Mouse (Mus musculus): Measurements from ENCODE around the gene Pmpcb. TPM values are rescaled to one million over a fixed set of nuclear protein-coding genes. Genes with fewer than 3 reads are reported as not detected.
"Not testable (repeated sequence)": the region's sequence is repeated elsewhere in the genome, so short reads cannot be mapped to it uniquely, and the experiment has no call there.

Gene Pmpcb
- polyA plus RNA-seq, 1 experiment from 2014 or later: 98.6 TPM

DNA sequence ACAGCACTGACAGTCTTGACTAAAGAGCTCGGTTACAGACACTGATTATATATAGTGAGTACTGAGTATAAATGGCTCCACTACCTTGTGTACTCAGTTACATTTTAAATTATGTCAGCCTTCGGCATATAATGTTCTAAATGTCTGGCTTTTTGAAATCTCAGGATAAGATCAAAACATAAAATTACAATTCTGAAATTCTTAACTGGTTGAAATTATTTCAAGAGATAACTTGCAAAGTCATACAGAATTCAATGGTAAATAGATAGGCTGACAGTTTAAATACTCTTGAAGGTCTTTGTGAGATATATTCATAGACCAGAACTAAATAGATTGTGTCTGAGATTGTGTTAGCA lies 35.0 kb upstream of the Pmpcb start:
- DNase-seq (ENCODE audit: low spot score): no peak
- H3K27ac ChIP-seq (ENCODE audit: low read depth, low read length): peak overlapping the region; percentile 92; the same call in 1 of the 2 replicates
- no peaks in the 10 kb centered on the region for H3K9me3 ChIP-seq (ENCODE audit: control insufficient read depth, low read length)
- peak overlapping the region; percentile 89 for H3K9ac ChIP-seq (ENCODE audit: low read length)
- no peak; the same call in 1 of the 2 replicates for ATAC-seq (replicated peaks; ENCODE audit: low FRiP score)
- H3K36me3 ChIP-seq (ENCODE audit: control insufficient read depth, insufficient read depth, low read length): no peaks in the 10 kb centered on the region
- no peaks in the 10 kb centered on the region for H3K27me3 ChIP-seq (ENCODE audit: control insufficient read depth, insufficient read depth, low read length)
- H3K4me2 ChIP-seq (ENCODE audit: low read depth, low read length, severe bottlenecking): peak overlapping the region; percentile 68
- peak overlapping the region; percentile 63 for H3K4me3 ChIP-seq (ENCODE audit: low read depth, low read length)
- no peaks in the 10 kb centered on the region for H3K4me1 ChIP-seq (replicated peaks; ENCODE audit: control insufficient read depth, insufficient read depth, low read length)
- 59% methylated on average over 2 of the region's 2 CpGs for WGBS

DNA sequence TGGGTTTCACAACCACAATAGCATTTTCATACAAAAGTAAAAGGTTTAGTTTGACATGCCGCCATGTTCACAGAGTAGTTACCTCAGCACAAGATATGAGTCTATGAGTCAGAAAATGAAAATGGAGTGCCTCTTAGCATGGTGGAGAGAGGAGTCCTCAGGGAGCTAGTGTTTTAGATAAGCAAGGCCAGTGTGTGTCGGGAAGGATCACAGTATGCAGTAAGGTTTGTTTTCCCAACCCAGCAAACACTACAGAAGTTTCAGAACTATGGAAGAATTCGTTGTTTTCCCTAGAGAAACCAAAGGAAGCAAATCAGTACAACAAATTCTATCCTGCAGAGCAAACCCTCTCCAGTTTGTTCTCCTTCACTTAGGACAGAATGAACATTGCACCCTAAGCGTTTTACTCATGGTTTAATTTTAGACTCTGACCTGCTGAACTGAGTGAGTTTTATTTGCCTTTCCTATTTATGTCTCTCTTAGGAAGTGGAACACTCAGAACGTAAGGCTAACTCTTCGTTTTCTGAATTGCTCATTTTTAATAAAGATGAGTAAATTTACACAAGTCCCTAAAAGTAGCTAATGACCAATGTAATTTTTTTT lies 34.0 kb upstream of the Pmpcb start:
- no peak for DNase-seq (ENCODE audit: low spot score)
- Histone ChIP-seq H3K4me1 (replicated peaks; ENCODE audit: control insufficient read depth, insufficient read depth, low read length) (no peaks in the 10 kb centered on the region), H3K36me3 (ENCODE audit: control insufficient read depth, insufficient read depth, low read length) (no peaks in the 10 kb centered on the region), H3K9ac (ENCODE audit: low read length) (no peak overlapping the region), H3K4me3 (ENCODE audit: low read depth, low read length) (no peak overlapping the region), H3K27me3 (ENCODE audit: control insufficient read depth, insufficient read depth, low read length) (no peaks in the 10 kb centered on the region), H3K9me3 (ENCODE audit: control insufficient read depth, low read length) (no peaks in the 10 kb centered on the region), H3K27ac (ENCODE audit: low read depth, low read length) (no peak overlapping the region), H3K4me2 (ENCODE audit: low read depth, low read length, severe bottlenecking) (no peak overlapping the region)
- WGBS: 86% methylated on average over 6 of the region's 6 CpGs
- ATAC-seq (replicated peaks; ENCODE audit: low FRiP score): no peak

DNA sequence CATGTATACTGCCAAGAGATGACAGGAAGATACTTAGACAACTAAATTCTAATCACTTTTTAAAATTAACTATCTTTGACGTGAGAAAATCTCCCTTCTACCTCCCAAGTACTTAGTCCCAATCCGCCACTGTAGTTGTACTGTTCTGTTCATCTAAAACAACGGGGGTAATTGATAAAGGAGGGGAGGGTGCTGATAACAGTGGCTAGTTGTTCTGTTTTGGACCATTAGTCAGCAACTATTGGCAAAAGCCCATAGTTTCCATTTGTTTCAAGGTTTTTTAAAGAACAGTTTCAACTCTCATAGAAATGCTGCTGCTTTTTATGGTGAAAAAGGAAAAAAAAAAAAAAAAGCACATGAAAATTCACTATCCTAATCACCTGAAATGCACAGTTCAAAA lies 33.2 kb upstream of the Pmpcb start:
- no peak for ATAC-seq (replicated peaks; ENCODE audit: low FRiP score)
- Histone ChIP-seq H3K27ac (ENCODE audit: low read depth, low read length) (no peak overlapping the region), H3K4me3 (ENCODE audit: low read depth, low read length) (no peak overlapping the region), H3K36me3 (ENCODE audit: control insufficient read depth, insufficient read depth, low read length) (no peaks in the 10 kb centered on the region), H3K4me2 (ENCODE audit: low read depth, low read length, severe bottlenecking) (no peak overlapping the region), H3K4me1 (replicated peaks; ENCODE audit: control insufficient read depth, insufficient read depth, low read length) (no peaks in the 10 kb centered on the region), H3K27me3 (ENCODE audit: control insufficient read depth, insufficient read depth, low read length) (no peaks in the 10 kb centered on the region), H3K9ac (ENCODE audit: low read length) (no peak overlapping the region), H3K9me3 (ENCODE audit: control insufficient read depth, low read length) (no peaks in the 10 kb centered on the region)
- 89% methylated on average over 3 of the region's 3 CpGs for WGBS
- DNase-seq (ENCODE audit: low spot score): no peak

DNA sequence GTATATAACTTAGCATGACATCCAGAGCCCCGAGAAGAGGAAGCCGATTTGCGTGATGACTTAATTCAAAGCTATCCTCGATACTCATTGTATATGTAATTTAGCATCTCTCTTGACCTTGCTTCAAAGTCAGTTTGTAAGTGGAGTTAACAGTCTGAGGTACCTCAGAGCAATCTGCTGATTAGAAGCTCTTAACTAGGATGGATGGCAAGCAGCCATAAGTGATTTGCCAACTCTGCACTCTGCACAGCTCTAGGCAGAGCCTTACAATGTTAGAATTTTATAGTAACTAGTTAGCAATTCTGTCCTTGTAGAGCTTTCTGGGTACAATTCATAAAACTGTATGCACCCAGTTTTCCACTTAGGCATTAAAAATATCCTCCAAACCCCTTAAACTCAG lies 30.4 kb upstream of the Pmpcb start:
- ATAC-seq (replicated peaks; ENCODE audit: low FRiP score): no peak
- no peak for DNase-seq (ENCODE audit: low spot score)
- Histone ChIP-seq H3K9me3 (ENCODE audit: control insufficient read depth, low read length) (no peaks in the 10 kb centered on the region), H3K4me2 (ENCODE audit: low read depth, low read length, severe bottlenecking) (no peak overlapping the region), H3K4me3 (ENCODE audit: low read depth, low read length) (no peak overlapping the region), H3K27me3 (ENCODE audit: control insufficient read depth, insufficient read depth, low read length) (no peaks in the 10 kb centered on the region), H3K36me3 (ENCODE audit: control insufficient read depth, insufficient read depth, low read length) (no peaks in the 10 kb centered on the region), H3K9ac (ENCODE audit: low read length) (no peak overlapping the region), H3K27ac (ENCODE audit: low read depth, low read length) (no peak overlapping the region), H3K4me1 (replicated peaks; ENCODE audit: control insufficient read depth, insufficient read depth, low read length) (no peaks in the 10 kb centered on the region)
- WGBS: 93% methylated on average over 4 of the region's 4 CpGs

DNA sequence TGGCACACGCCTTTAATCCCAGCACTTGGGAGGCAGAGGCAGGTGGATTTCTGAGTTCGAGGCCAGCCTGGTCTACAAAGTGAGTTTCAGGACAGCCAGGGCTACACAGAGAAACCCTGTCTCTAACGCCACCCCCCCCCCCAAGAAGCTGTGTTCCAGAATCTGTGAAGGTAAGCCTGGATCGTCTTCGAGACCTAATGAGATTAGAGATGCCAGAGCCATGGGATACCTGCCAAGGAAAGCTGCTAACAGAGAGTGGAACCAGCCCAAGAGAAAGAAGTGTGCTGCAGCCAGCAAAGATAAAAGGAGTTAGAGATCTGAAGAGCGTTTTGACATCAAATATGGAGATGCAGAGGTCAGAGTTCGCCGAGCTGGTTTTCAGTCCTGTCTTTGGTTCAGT lies 28.9 kb upstream of the Pmpcb start:
- H3K27ac ChIP-seq (ENCODE audit: low read depth, low read length); H3K9me3 ChIP-seq (ENCODE audit: control insufficient read depth, low read length); H3K9ac ChIP-seq (ENCODE audit: low read length); ATAC-seq (replicated peaks; ENCODE audit: low FRiP score); DNase-seq (ENCODE audit: low spot score); H3K4me2 ChIP-seq (ENCODE audit: low read depth, low read length, severe bottlenecking); H3K4me3 ChIP-seq (ENCODE audit: low read depth, low read length); H3K4me1 ChIP-seq (replicated peaks; ENCODE audit: control insufficient read depth, insufficient read depth, low read length); H3K36me3 ChIP-seq (ENCODE audit: control insufficient read depth, insufficient read depth, low read length); H3K27me3 ChIP-seq (ENCODE audit: control insufficient read depth, insufficient read depth, low read length): not testable (repeated sequence)
- WGBS: 87% methylated on average over 8 of the region's 8 CpGs

DNA sequence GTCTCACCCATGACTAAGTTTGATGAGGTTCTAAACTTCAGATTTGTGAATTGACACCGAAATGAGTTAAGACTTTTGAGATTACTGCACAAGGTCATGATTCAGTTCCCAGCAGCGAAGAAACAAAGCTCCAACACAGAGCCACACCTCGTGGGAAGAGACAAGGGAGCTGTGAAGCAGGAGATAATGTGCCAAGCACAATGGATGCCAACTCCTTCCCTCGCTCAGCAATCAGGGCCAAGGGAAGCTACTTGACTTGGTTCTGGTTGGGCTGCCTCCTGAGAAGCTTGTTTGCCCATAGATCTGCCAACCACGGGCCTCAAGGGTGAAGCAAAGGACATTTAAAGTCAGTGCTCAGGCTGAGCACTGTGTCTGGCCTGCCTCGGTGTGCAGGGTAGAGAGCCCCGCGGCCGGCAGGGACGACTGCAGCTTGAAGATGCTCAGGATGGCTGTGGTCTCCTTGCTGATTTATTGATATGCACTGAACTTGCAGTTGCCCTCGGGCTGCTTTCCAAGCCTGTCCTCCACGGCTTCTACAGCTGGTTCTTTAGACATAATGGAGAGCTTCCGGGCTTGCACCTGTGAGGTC lies 24.7 kb upstream of the Pmpcb start:
- no peak overlapping the region for H3K4me2 ChIP-seq (ENCODE audit: low read depth, low read length, severe bottlenecking)
- H3K9ac ChIP-seq (ENCODE audit: low read length): no peak overlapping the region
- H3K4me3 ChIP-seq (ENCODE audit: low read depth, low read length): no peak overlapping the region
- no peaks in the 10 kb centered on the region for H3K4me1 ChIP-seq (replicated peaks; ENCODE audit: control insufficient read depth, insufficient read depth, low read length)
- no peaks in the 10 kb centered on the region for H3K9me3 ChIP-seq (ENCODE audit: control insufficient read depth, low read length)
- H3K27me3 ChIP-seq (ENCODE audit: control insufficient read depth, insufficient read depth, low read length): no peaks in the 10 kb centered on the region
- WGBS: 81% methylated on average over 13 of the region's 13 CpGs
- H3K36me3 ChIP-seq (ENCODE audit: control insufficient read depth, insufficient read depth, low read length): no peaks in the 10 kb centered on the region
- no peak for ATAC-seq (replicated peaks; ENCODE audit: low FRiP score)
- DNase-seq (ENCODE audit: low spot score): no peak
- no peak overlapping the region for H3K27ac ChIP-seq (ENCODE audit: low read depth, low read length)

DNA sequence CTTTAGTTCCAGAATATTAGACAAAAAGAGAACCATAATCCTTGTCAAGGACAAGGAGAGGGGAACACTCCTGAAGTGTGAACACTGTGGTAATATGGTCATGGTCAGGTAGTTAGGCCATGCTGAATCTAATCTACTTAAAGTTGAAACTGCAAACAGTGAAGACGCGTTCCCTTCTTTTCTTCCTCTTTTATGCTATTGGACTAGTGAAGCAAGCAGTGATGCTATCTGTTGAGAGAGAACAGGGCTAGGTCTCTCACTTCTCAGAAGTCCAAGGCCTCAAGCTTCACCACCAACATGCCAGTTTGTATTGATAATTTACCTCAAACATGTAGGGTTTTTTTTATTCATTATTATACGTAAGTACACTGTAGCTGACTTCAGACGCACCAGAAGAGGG lies 22.5 kb upstream of the Pmpcb start:
- Histone ChIP-seq H3K9ac (ENCODE audit: low read length) (no peak overlapping the region), H3K4me3 (ENCODE audit: low read depth, low read length) (no peak overlapping the region), H3K36me3 (ENCODE audit: control insufficient read depth, insufficient read depth, low read length) (no peaks in the 10 kb centered on the region), H3K4me1 (replicated peaks; ENCODE audit: control insufficient read depth, insufficient read depth, low read length) (no peaks in the 10 kb centered on the region), H3K27me3 (ENCODE audit: control insufficient read depth, insufficient read depth, low read length) (no peaks in the 10 kb centered on the region), H3K4me2 (ENCODE audit: low read depth, low read length, severe bottlenecking) (no peak overlapping the region), H3K9me3 (ENCODE audit: control insufficient read depth, low read length) (no peaks in the 10 kb centered on the region), H3K27ac (ENCODE audit: low read depth, low read length) (no peak overlapping the region)
- no peak for ATAC-seq (replicated peaks; ENCODE audit: low FRiP score)
- WGBS: 90% methylated on average over 4 of the region's 4 CpGs
- no peak for DNase-seq (ENCODE audit: low spot score)

DNA sequence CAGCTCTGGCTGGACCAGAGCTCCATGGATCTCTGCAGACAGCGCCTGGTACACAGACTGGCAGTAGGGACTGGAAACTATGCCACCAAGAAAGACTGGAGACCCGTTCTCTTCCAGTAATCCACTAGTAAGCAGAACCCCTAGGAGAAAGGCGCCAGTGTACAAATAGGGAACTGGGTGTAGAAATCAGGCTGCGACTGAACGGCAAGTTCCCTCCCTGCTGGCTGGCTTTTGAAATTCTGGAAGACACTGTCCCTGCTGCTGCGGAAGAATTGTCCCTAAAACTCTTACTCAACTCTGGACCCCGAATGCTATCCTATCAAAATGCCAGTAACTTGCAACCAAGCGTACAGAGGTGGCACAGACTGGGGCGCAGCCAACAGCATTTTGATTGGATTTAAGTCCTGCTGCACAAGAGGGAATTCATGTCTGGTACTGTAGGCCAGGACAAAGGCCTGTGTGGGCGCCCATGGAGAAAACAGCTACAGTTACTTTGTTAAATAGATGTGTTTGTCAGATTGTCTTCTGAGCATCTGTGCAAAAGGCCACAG lies 19.7 kb upstream of the Pmpcb start:
- H3K9ac ChIP-seq (ENCODE audit: low read length): no peak overlapping the region
- ATAC-seq (replicated peaks; ENCODE audit: low FRiP score) (no peak), DNase-seq (ENCODE audit: low spot score) (no peak)
- no peaks in the 10 kb centered on the region for H3K27me3 ChIP-seq (ENCODE audit: control insufficient read depth, insufficient read depth, low read length)
- H3K36me3 ChIP-seq (ENCODE audit: control insufficient read depth, insufficient read depth, low read length): no peaks in the 10 kb centered on the region
- no peaks in the 10 kb centered on the region for H3K9me3 ChIP-seq (ENCODE audit: control insufficient read depth, low read length)
- H3K27ac ChIP-seq (ENCODE audit: low read depth, low read length): no peak overlapping the region
- no peak overlapping the region for H3K4me3 ChIP-seq (ENCODE audit: low read depth, low read length)
- no peak overlapping the region for H3K4me2 ChIP-seq (ENCODE audit: low read depth, low read length, severe bottlenecking)
- no peaks in the 10 kb centered on the region for H3K4me1 ChIP-seq (replicated peaks; ENCODE audit: control insufficient read depth, insufficient read depth, low read length)
- 83% methylated on average over 10 of the region's 10 CpGs for WGBS

DNA sequence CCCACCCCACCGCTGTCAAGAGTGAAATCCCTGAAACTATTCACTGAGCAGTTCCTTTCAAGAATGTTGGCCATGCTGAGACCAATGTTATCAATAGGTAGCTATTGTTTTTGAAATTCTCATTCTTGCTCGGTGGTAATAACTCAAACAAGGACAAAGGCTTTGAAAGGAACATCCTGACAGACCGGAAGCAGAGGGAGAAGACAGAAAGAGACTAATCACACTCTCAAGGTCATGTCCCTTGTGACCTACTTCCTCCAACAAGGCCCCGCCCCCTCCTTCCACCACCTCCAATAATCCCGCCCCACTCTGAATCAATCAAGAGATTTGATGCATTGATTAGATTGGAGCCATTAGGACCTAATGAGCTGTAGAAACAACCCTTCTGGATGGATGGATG lies 18.4 kb upstream of the Pmpcb start:
- H3K4me3 ChIP-seq (ENCODE audit: low read depth, low read length): no peak overlapping the region
- no peaks in the 10 kb centered on the region for H3K36me3 ChIP-seq (ENCODE audit: control insufficient read depth, insufficient read depth, low read length)
- WGBS: 87% methylated on average over 5 of the region's 5 CpGs
- H3K9ac ChIP-seq (ENCODE audit: low read length): no peak overlapping the region
- H3K4me2 ChIP-seq (ENCODE audit: low read depth, low read length, severe bottlenecking): no peak overlapping the region
- ATAC-seq (replicated peaks; ENCODE audit: low FRiP score): no peak
- H3K27ac ChIP-seq (ENCODE audit: low read depth, low read length): no peak overlapping the region
- no peaks in the 10 kb centered on the region for H3K9me3 ChIP-seq (ENCODE audit: control insufficient read depth, low read length)
- no peak for DNase-seq (ENCODE audit: low spot score)
- H3K4me1 ChIP-seq (replicated peaks; ENCODE audit: control insufficient read depth, insufficient read depth, low read length): no peaks in the 10 kb centered on the region
- H3K27me3 ChIP-seq (ENCODE audit: control insufficient read depth, insufficient read depth, low read length): no peaks in the 10 kb centered on the region
